Mouse (Mus musculus) urinary bladder, postnatal 4 days (tissue): ENCODE results near the gene Atrnl1.

Experiments used
- DNase-seq, 2 experiments: peaks; one replicate each; pipeline ENCODE4 v3.0.0; 2021 to 2022; ENCODE audit warnings: low spot score in 2 of 2

Gene Atrnl1

GRCm38 (mm10) chr19:57926164-57926860 lies 315.5 kb downstream of the Atrnl1 start:
- DNase-seq: no peak

DNA sequence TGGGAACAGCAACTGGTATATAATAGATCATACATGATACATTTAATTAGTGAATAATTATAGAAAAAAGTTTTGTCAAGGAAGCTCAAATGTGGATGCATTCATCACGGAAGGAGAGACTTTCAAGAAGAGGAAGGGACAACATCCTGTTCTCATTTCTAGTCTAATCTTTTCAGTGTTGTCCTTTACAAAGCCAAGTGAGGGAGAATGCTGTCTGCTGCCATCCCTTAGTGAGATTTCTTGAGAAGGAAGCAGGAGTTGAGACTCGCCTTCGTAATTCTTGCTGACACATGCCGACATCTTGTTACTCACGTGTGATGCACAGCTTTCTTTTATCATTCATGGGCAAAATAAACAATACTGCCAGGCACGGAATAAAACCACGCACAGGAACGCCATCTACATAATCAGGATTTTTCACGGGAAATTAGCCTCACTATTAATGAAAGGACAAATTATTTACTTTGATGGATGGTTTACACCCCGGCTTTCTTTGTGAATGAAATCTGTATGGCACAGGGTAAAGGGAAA lies 316.2 kb downstream of the Atrnl1 start:
- no peak for DNase-seq

DNA sequence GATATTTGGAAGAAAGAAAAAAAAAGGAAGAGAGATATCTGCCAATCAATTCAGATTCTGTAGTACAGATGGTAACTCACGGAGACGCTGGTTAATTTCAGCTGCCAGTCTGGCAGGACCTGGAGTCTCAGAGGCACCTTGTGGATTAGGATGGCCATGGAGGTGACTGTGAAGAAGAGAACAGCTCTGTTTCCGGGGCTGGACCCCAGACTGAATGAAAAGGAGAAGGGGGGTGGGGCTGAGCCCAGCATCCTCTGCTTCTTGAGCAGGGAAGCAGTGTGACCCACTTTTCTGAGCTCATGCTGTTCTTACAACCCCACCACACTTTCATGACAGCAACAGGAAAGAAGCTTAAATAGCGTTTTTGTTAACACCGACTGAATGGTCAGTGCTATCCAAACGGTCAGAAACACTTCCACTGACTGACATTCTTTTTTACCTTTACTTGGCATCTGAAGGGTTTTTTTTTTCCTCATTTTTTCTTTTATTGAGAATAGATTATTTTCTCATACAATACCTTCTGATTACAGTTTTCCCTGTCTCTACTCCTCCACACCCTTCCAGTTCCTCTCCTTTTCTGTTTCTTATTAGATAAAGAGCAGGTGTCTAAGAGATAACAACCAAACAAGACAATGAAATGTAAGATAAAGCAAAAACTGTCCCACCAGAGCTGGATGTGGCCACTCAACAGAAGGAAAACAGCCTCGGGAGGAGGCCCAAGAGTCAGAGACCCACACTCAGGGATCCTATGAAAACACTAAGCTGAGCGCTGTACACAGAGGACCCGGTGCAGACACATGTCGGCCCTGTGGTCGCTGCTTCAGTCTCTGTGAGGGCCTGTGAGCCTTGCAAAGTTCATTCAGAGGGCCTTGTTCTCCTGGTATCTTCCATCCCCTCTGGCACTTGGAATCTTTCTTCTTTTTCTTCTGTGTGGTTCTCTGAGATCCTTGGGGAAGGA lies 317.0 kb downstream of the Atrnl1 start:
- no peak for DNase-seq

DNA sequence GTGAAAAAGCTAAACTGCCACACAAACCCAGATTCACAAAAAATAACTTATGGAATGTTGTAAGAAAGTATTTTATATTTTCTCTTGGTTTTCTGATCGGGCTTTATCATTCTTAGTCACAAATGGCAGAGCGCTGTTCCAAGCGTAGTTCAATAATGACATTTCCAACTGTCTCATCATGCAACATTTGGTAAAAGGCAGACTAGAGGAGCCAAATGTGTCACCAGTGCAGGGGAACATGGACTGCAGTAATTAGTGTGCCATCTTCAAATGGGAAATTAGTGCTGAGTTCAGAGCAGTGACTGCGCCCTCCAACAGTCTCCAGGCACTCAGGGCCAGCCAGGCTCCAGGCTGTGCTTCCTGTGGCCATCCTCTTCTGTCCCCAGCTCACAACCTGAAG lies 320.8 kb downstream of the Atrnl1 start:
- DNase-seq: no peak

DNA sequence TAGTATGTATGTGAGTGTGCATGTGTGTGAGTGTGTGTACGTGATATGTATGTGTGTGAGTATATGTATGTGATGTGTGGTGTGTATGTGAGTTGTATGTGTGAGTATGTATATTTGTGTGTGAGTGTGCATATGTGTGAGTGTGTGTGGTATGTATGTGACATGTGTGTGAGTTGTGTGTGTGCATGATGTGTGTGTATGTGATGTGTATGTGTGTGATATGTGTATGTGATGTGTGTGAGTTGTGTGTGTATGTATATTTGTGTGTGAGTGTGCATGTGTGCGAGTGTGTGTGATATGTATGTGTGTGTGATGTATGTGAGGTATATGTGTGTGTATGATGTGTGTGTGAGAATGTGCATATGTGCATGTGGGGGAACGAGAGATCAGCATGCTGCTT lies 326.0 kb downstream of the Atrnl1 start:
- no peak for DNase-seq

GRCm38 (mm10) chr19:57939166-57939565 lies 328.3 kb downstream of the Atrnl1 start:
- no peak for DNase-seq

DNA sequence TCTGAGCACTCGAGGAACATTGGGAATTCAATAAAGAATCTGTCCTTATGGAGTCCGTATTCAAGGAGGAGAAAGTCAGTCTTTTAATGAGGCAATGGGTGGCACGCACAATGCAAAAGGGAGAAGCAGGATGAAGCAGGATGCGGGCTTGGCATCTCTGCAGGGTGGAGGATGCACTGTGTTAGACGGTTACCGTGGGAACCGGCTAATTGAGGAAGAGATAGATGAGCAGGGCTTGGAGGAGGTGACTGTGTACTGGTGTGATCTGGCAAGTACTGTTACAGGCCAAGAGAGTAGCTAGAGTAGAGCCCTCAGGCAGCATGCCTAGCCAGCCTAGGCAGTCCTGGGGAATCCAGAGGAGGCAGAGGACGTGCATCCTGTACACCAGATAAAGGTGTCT lies 330.7 kb downstream of the Atrnl1 start:
- DNase-seq: no peak

- no peak for DNase-seq
These were observed 331.4 kb downstream of the Atrnl1 start for GRCm38 (mm10) chr19:57942281-57942680.

- DNase-seq: no peak
These were observed 332.5 kb downstream of the Atrnl1 start for GRCm38 (mm10) chr19:57943308-57943707.

- no peak for DNase-seq
These were observed 333.8 kb downstream of the Atrnl1 start for GRCm38 (mm10) chr19:57944680-57945079.

- no peak for DNase-seq
These were observed 334.9 kb downstream of the Atrnl1 start for GRCm38 (mm10) chr19:57945626-57946250.

GRCm38 (mm10) chr19:57948489-57948888 lies 337.7 kb downstream of the Atrnl1 start:
- DNase-seq: no peak

GRCm38 (mm10) chr19:57949260-57949917 lies 338.6 kb downstream of the Atrnl1 start:
- DNase-seq: no peak

DNA sequence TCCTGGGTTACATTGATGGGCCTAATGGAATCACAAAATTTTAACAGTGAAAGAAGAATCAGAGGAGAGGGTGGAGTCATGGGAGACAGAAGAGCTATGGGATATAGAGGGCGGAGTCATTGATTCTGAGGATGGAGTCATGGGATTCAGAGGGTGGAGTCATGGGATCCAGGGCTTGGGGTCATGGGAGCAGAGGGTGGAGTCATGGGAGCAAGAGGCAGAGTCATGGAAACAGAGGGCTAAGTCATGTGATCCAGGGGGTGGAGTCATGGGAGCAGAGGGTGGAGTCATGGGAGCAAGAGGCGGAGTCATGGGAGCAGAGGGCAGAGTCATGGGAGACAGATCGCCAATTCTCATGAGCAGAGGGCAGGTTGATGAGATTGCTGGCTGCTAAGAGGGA lies 343.3 kb downstream of the Atrnl1 start:
- DNase-seq: no peak

- no peak for DNase-seq
These were observed 345.6 kb downstream of the Atrnl1 start for GRCm38 (mm10) chr19:57956459-57956858.

DNA sequence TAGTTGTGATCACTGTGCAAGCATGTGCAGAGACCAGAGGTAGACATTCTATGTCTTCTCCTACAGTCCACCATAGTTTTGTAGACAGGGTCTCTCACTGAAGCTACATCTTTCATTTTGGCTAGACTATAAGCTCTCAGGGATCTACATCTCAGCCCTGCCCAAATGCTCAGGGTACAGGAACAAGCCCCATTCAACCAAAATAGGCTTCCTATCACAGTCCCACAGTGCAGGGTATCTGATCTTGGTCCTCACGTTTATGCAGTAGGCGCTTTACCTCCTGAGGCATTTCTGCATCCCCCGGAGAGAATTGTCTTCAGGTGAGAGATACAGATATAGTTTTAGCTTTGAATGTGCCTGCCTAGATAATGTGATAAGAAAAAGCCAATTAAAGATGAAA lies 346.5 kb downstream of the Atrnl1 start:
- no peak for DNase-seq

GRCm38 (mm10) chr19:57958154-57958553 lies 347.3 kb downstream of the Atrnl1 start:
- DNase-seq: no peak

DNA sequence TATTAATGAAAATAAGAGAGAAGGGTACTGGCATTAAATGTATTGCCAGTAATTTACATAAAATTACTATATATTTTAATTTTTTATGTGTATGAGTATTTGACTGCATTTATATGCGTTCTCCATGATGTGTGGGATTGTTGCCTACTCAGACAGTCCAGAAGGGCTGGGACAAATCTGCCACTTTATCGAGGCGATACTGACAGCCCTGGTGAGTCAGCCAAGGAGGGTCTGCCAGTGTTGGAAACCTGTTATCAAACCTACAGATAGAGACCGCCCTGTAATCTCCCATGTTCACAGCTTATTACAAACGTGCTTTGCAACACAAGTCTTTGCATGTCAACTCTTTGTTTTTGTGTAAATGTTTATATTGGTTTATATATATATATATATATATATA lies 347.9 kb downstream of the Atrnl1 start:
- DNase-seq: no peak

- no peak for DNase-seq
These were observed 350.5 kb downstream of the Atrnl1 start for GRCm38 (mm10) chr19:57961321-57961720.

DNA sequence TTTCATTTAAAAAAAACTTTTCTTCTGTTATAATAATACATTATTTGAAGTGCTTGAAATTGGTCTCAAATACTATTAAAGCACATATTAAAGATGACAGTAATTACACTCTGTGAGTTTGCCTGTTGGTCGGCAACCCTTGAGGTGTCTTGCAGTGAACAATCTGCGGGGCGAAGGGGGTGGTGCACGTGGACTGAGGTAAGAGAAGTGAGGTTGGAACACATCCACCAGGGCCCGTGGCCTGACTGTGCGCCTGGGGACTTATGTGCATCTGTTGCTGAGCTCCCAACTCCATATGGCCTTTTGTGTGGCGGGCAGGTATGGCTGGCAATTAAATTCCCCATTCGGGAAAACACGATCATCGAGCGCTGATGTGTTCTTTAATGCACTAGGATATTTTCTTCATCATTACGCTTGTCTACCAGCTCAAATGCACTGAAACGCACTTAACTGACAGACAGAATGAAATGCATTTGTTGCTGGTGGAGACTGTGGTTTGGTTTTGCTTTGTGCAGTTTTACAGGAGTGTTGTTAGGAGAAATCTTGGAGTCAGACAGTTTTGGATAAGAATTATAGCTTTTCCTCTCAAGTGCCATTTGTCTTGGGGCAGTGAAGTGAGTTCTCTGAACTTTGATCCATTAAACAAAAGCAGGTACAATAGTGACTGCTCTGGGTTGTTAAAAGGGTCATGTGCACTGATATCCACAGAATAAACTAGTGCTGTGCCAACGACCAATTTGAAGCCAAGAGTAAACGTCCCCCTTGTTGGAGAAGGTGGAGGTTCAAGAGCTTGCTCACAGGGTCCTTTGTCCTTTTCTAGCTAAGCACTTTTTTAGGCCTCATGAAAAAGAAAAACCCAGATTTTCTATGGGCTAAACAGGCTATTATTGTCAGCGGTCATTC lies 351.2 kb downstream of the Atrnl1 start:
- no peak for DNase-seq

GRCm38 (mm10) chr19:57963874-57964273 lies 353.0 kb downstream of the Atrnl1 start:
- DNase-seq: no peak
